Mouse (Mus musculus): ENCODE measurements around the gene Asl. TPM values are rescaled to one million over a fixed set of nuclear protein-coding genes. Genes with fewer than 3 reads are reported as not detected.

The Asl gene
- polyA plus RNA-seq, 1 experiment from 2014 or later: 31.3 TPM

DNA sequence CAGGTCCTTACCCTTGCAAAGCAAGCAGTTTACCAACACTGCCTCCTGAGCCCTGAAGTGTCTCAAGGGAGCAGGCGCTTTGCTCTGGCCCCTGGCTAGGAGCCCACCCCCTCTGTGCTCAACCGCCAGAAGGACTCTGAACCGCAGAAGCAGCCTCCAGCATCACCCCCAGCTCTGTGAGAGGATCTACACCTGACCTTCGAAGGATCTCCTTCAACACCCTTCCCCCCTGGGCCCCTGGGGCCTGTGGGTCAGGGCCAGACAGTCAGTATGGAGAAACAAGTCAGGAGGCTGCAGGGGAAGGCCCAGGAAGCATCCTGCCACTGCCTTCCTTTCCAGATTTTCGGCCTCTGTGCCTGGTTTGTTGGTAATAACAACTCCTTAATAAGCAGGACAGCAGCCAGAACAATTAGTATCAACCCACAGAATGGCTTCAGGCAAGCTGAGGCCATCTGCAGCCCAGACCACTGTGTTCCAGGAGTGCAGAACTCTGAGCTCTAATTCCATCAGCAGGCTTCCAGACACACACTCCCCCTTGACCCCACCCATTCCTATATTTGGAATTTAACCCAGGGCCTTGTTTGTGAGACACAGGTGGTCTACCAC lies 7.6 kb downstream of the Asl start:
- Histone ChIP-seq H3K9ac (peak overlapping the region; percentile 21; the same call in 1 of the 2 replicates), H3K4me2 (no peak overlapping the region), H3K27ac (no peak overlapping the region), H3K36me3 (peaks cover 12% of the 10 kb centered on the region; the same call in 1 of the 2 replicates), H3K27me3 (peaks cover 4% of the 10 kb centered on the region; the same call in 1 of the 2 replicates), H3K4me1 (replicated peaks) (peaks cover 14% of the 10 kb centered on the region), H3K4me3 (no peak overlapping the region), H3K9me3 (no peaks in the 10 kb centered on the region)
- 63% methylated on average over 5 of the region's 5 CpGs for WGBS
- ATAC-seq (ENCODE audit: low FRiP score): no peak

DNA sequence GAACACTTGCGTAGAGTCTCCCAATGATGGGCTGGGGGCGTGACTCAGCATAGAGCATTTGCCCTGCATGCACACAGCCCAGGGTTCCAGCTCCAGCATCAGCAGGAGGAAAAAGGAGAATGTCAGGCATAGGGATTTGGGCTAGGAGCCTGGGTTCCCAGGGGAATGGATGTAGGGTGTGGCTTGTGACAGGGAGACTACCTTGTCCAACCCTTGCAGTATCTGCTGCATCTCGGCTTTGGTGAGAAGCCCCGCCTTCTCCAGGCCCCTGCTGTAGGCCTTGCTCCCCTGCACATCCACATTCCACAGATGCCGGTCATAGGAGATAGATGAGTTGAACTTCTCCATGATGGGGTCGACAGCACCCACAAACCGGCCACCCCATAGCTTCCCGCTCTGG lies 9.6 kb downstream of the Asl start:
- Histone ChIP-seq H3K4me1 (replicated peaks) (peaks cover 11% of the 10 kb centered on the region), H3K4me3 (no peak overlapping the region), H3K27ac (no peak overlapping the region), H3K9me3 (no peaks in the 10 kb centered on the region), H3K27me3 (no peaks in the 10 kb centered on the region), H3K9ac (no peak overlapping the region), H3K4me2 (no peak overlapping the region), H3K36me3 (peaks cover 28% of the 10 kb centered on the region)
- ATAC-seq (ENCODE audit: low FRiP score): no peak
- 84% methylated on average over 8 of the region's 8 CpGs for WGBS

DNA sequence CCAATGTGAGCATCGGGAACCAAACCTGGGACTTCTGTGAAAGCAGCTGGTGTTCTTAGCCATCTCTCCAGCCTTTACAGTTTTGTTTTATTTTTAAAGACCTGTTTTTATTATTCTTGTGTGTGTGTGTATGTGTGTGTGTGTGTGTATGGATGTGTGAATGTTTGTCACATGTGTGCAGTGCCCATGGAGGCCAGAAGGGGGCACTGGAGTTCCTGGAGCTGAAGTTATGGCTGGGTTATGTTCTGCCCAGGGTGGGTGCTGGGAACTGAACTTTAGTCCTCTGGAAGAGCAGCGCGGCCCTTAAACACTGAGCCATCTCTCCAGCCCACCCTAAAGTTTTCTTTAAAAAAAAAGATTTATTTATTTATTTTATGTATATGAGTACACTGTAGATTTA lies 13.9 kb downstream of the Asl start:
- no peak overlapping the region for H3K9ac ChIP-seq
- 98% methylated on average over 3 of the region's 3 CpGs for WGBS
- no peaks in the 10 kb centered on the region for H3K27me3 ChIP-seq
- peaks cover 7% of the 10 kb centered on the region; the same call in 1 of the 2 replicates for H3K9me3 ChIP-seq
- H3K4me3 ChIP-seq: no peak overlapping the region
- no peak for ATAC-seq (ENCODE audit: low FRiP score)
- H3K4me1 ChIP-seq (replicated peaks): no peaks in the 10 kb centered on the region
- no peak overlapping the region for H3K27ac ChIP-seq
- H3K36me3 ChIP-seq: peaks cover 57% of the 10 kb centered on the region
- no peak overlapping the region for H3K4me2 ChIP-seq

DNA sequence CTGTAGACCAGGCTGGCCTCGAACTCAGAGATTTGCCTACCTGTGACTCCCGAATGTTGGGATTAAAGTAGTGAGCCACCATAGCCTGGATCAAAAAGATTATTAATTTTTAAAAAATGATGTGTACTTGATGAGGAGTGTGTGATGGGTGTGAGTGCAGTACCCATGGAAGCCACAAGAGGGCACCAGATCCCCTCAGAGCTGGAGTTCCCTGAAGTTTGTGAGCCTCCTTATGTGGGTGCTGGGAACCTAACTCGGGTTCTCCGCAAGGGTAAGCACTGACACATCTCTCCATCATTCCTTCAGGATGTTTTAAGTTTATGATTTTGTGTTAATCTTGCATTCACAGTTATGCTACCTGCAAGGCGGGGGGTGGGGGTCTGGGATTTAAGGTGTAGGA lies 18.1 kb downstream of the Asl start:
- Histone ChIP-seq H3K9me3 (peaks cover 7% of the 10 kb centered on the region; the same call in 1 of the 2 replicates), H3K4me2 (no peak overlapping the region), H3K27ac (no peak overlapping the region), H3K4me3 (no peak overlapping the region), H3K36me3 (peaks cover 43% of the 10 kb centered on the region), H3K27me3 (no peaks in the 10 kb centered on the region), H3K4me1 (replicated peaks) (no peaks in the 10 kb centered on the region), H3K9ac (no peak overlapping the region)
- ATAC-seq (ENCODE audit: low FRiP score): no peak
- 96% methylated on average over 5 of the region's 5 CpGs for WGBS

DNA sequence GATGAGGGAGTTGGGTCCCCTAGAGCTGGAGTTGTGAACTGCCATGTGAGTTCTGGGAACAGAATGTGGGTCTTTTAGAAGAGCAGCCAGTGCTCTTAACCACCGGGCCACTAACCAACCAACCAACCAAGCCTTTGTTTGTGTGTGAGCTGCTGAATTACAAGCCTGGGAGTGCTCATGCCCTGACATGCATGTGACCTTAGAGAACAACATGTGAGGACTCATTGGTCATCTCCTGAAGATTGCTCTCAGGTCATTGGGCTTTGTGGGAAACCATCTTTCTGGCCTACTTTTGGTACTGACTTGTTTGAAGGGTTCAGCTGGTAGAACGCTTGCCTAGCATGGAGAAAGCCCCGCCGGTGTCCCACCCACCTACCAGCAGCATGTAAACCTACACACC lies 19.3 kb downstream of the Asl start:
- no peaks in the 10 kb centered on the region for H3K27me3 ChIP-seq
- no peak for ATAC-seq (ENCODE audit: low FRiP score)
- no peak overlapping the region for H3K9ac ChIP-seq
- H3K9me3 ChIP-seq: peaks cover 14% of the 10 kb centered on the region
- peaks cover 31% of the 10 kb centered on the region for H3K36me3 ChIP-seq
- no peak overlapping the region for H3K27ac ChIP-seq
- H3K4me3 ChIP-seq: no peak overlapping the region
- WGBS: 97% methylated on average over 4 of the region's 4 CpGs
- no peak overlapping the region for H3K4me2 ChIP-seq
- no peaks in the 10 kb centered on the region for H3K4me1 ChIP-seq (replicated peaks)

GRCm38 (mm10) chr5:130008034-130008590 lies 20.9 kb downstream of the Asl start:
- Histone ChIP-seq H3K4me1 (replicated peaks) (0 out of 2 replicates have a peak, but pooled peaks cover under 1% of the 10 kb centered on the region), H3K9me3 (peaks cover 14% of the 10 kb centered on the region), H3K4me3 (no peak overlapping the region), H3K27me3 (no peaks in the 10 kb centered on the region), H3K27ac (no peak overlapping the region), H3K9ac (no peak overlapping the region), H3K36me3 (peaks cover 23% of the 10 kb centered on the region), H3K4me2 (no peak overlapping the region)
- WGBS: 80% methylated on average over 6 of the region's 6 CpGs
- no peak for ATAC-seq (ENCODE audit: low FRiP score)

DNA sequence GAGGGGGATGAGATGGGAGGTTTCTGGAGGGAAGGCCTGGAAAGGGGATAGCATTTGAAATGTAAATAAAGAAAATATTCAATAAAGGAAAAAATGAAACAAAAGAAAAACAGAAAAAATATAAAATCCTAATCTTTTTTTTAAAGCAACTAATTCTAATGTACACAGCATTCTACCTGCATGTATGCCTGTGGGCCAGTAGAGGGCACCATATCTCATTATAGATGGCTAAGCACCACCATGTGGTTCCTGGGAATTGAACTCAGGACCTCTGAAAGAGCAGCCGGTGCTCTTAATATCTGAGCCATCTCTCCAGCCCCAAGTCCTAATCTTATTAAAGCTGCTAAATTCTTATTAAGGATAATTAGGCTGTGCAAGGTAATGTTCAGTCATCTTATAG lies 21.7 kb downstream of the Asl start:
- no peak overlapping the region for H3K4me3 ChIP-seq
- WGBS: 93% methylated on average over 1 of the region's 1 CpGs

GRCm38 (mm10) chr5:130003229-130003628 lies 25.8 kb downstream of the Asl start:
- peak overlapping the region; percentile 53 for H3K4me3 ChIP-seq
- peaks cover 18% of the 10 kb centered on the region for H3K4me1 ChIP-seq (replicated peaks)
- H3K9me3 ChIP-seq: peaks cover 7% of the 10 kb centered on the region; the same call in 1 of the 2 replicates
- H3K4me2 ChIP-seq: peak overlapping the region; percentile 72
- no peak for ATAC-seq (ENCODE audit: low FRiP score)
- H3K36me3 ChIP-seq: no peaks in the 10 kb centered on the region
- peak overlapping the region; percentile 79 for H3K9ac ChIP-seq
- H3K27ac ChIP-seq: no peak overlapping the region
- 61% methylated on average over 7 of the region's 7 CpGs for WGBS
- no peaks in the 10 kb centered on the region for H3K27me3 ChIP-seq

More for the DNA sequence above, 21.7 kb downstream of the Asl start:
- Histone ChIP-seq H3K27me3 (no peaks in the 10 kb centered on the region), H3K27ac (no peak overlapping the region), H3K4me1 (replicated peaks) (peaks cover 7% of the 10 kb centered on the region), H3K9me3 (peaks cover 14% of the 10 kb centered on the region), H3K36me3 (peaks cover 17% of the 10 kb centered on the region), H3K4me2 (no peak overlapping the region), H3K9ac (no peak overlapping the region)
- no peak for ATAC-seq (ENCODE audit: low FRiP score)

DNA sequence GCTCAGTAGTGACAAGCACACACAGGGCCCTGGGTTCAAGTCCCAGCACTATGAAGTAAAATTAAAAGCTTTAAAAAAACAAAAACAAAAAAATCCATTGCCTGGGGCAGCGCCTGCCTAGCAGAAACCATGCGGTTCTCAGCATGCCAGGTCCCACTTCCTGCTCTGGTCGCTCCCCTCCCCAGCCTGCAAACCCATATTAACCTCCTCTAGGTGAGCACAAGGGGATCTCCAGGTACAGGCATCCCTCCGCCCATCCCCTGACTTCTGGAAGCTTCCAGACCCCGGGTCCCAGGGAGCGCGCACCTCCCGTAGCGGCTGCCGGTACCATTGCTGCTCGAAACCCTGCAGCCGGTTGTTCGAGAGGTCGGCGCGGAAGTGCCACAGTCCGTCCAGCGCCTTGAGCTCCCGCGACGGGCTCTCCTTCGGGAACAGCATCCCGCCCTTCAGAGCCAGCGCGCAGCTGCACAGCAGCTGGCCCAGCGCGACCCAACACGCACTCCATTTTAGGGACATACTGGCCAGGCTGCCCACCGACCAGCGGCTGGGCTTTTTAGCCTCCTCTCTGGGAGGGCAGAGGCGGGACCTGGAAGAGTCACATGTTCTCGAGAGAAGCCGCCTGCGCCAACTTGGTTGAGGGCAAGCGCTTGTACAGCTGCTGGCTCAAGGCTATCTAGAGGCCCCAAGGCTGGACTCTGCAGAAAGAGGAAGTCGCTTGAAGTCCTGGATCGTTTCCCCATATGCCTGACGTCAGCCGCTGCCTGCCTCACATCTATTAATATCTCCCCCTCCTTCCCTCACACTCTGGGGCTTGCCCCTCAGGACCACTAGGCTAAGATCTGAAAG lies 26.5 kb downstream of the Asl start, which contains the start of gene Gusb:
Gene Gusb, minus strand, starts transcription at position 749 of the 846 bp plus-strand sequence.
- Histone ChIP-seq H3K36me3 (no peaks in the 10 kb centered on the region), H3K4me1 (replicated peaks) (peaks cover 18% of the 10 kb centered on the region), H3K9ac (peak within 1 kb of the TSS; percentile 79), H3K27me3 (no peaks in the 10 kb centered on the region), H3K27ac (peak within 1 kb of the TSS; percentile 25; the same call in 1 of the 2 replicates), H3K4me2 (peak within 1 kb of the TSS; percentile 72), H3K4me3 (peak within 1 kb of the TSS; percentile 53), H3K9me3 (peaks cover 7% of the 10 kb centered on the region; the same call in 1 of the 2 replicates)
- ATAC-seq (ENCODE audit: low FRiP score): peak; percentile 84
- 2% methylated on average over 39 of the region's 39 CpGs for WGBS

DNA sequence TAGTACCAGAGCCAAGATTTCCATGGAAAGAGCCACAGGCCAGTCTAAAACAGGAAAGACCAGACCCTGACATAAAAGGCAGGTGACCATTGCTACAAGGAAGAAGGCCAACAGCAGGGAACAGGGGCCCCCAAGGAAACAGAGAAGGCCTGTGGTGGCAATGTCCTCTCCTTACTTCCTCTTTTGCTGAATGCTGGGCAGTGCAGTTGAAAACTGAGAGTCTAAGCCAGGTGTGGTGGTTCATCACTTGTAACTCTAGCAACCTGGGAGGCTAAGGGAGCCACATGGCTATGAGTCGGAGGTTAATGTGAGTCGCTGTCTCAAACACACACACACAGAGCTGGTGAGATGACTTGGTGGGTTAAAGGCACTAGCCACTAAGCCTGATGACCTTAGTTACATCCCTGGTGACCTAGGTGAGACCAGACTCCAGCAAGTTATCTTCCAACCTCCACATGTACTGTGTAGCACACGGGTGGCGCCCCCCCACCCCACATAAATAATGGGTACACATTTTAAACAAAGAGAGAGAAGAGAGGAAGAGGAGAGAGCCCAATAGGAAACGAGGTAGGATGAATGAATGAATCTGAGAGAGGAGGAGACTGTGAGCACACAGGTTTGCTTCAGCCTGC lies 27.6 kb downstream of the Asl start:
- Histone ChIP-seq H3K9ac (peak overlapping the region; percentile 79; the same call in 1 of the 2 replicates), H3K4me3 (peak overlapping the region; percentile 53), H3K4me2 (peak overlapping the region; percentile 72), H3K27me3 (no peaks in the 10 kb centered on the region), H3K4me1 (replicated peaks) (peaks cover 18% of the 10 kb centered on the region), H3K9me3 (peaks cover 7% of the 10 kb centered on the region; the same call in 1 of the 2 replicates), H3K27ac (no peak overlapping the region), H3K36me3 (no peaks in the 10 kb centered on the region)
- WGBS: 75% methylated on average over 5 of the region's 5 CpGs
- ATAC-seq (ENCODE audit: low FRiP score): no peak

GRCm38 (mm10) chr5:130000735-130001134 lies 28.3 kb downstream of the Asl start:
- no peak for ATAC-seq (ENCODE audit: low FRiP score)
- H3K4me3 ChIP-seq: no peak overlapping the region

DNA sequence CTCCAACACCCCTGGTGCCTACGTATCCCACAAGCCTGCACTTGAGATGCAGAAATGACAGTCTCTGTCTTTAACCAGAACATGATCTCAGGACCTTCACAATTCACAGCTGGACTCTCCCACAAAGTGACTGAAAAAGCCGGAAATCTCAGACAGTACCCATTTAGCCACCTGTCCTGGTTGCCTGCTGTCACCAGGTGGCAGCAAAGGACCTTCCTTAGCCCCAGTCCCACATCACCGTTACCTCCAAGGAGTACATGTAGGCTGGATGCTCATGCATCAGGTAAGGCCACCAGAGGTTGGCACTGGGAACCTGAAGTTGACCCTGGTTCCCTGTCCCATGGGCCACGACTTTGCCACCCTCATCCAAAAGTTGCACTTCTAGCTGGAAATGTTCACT lies 29.9 kb downstream of the Asl start:
- H3K27ac ChIP-seq: no peak overlapping the region
- no peak overlapping the region for H3K4me2 ChIP-seq
- WGBS: 38% methylated on average over 4 of the region's 4 CpGs
- H3K4me1 ChIP-seq (replicated peaks): peaks cover 18% of the 10 kb centered on the region
- no peaks in the 10 kb centered on the region for H3K27me3 ChIP-seq
- no peak overlapping the region for H3K4me3 ChIP-seq
- no peak for ATAC-seq (ENCODE audit: low FRiP score)
- no peak overlapping the region for H3K9ac ChIP-seq
- no peaks in the 10 kb centered on the region for H3K36me3 ChIP-seq
- no peaks in the 10 kb centered on the region for H3K9me3 ChIP-seq

More at GRCm38 (mm10) chr5:130000735-130001134, 28.3 kb downstream of the Asl start:
- no peak overlapping the region for H3K4me2 ChIP-seq
- H3K27me3 ChIP-seq: no peaks in the 10 kb centered on the region
- H3K4me1 ChIP-seq (replicated peaks): peaks cover 18% of the 10 kb centered on the region
- H3K9me3 ChIP-seq: peaks cover 7% of the 10 kb centered on the region; the same call in 1 of the 2 replicates
- no peak overlapping the region for H3K9ac ChIP-seq
- H3K36me3 ChIP-seq: no peaks in the 10 kb centered on the region
- 91% methylated on average over 12 of the region's 12 CpGs for WGBS
- H3K27ac ChIP-seq: no peak overlapping the region
